Mouse (Mus musculus) heart, embryonic 16.5 days (tissue): ENCODE measurements around the gene Tas2r108. TPM values are rescaled to one million over a fixed set of nuclear protein-coding genes. Genes with fewer than 3 reads are reported as not detected.

Source experiments
- ATAC-seq: fragments of 200-750 bp; cut with Nextera tagmentation; replicated peaks from 2 replicates; pipeline ENCODE4 v1.8.0; 2017; ENCODE audit warnings: moderate number of reproducible peaks; ENCODE audit not compliant: insufficient read depth, low FRiP score; ENCODE audit errors: extremely low read depth
- H3K27ac ChIP-seq: fragments of 300-500 bp; sonication (generic); 2 replicates; pipeline ENCODE4 v1.5.1; 2014; ENCODE audit warnings: mild to moderate bottlenecking, low read length, control low read depth, moderate library complexity
- H3K27me3 ChIP-seq: fragments of 300-500 bp; sonication (generic); 2 replicates; pipeline ENCODE4 v1.6.1; 2014; ENCODE audit warnings: low read length, mixed read lengths; ENCODE audit not compliant: control insufficient read depth, insufficient read depth
- H3K36me3 ChIP-seq: fragments of 300-500 bp; sonication (generic); 2 replicates; pipeline ENCODE4 v1.6.1; 2014; ENCODE audit not compliant: control insufficient read depth, insufficient read depth
- H3K4me1 ChIP-seq: fragments of 300-500 bp; sonication (generic); 2 replicates; pipeline ENCODE4 v1.6.1; 2014; ENCODE audit warnings: low read length, mixed read lengths; ENCODE audit not compliant: control insufficient read depth, insufficient read depth
- H3K4me2 ChIP-seq: fragments of 300-500 bp; sonication (generic); 2 replicates; pipeline ENCODE4 v1.6.1; 2014; ENCODE audit warnings: low read depth, mild to moderate bottlenecking, control low read depth, low read length
- H3K4me3 ChIP-seq: fragments of 300-500 bp; sonication (generic); 2 replicates; pipeline ENCODE4 v1.5.1; 2014; ENCODE audit warnings: mild to moderate bottlenecking, control low read depth, low read length
- H3K9ac ChIP-seq: fragments of 300-500 bp; sonication (generic); 2 replicates; pipeline ENCODE4 v1.6.1; 2014; ENCODE audit warnings: low read length, control low read depth
- H3K9me3 ChIP-seq: fragments of 300-500 bp; sonication (generic); replicated peaks from 2 replicates; pipeline ENCODE4 v1.6.1; 2016; ENCODE audit warnings: low read length; ENCODE audit not compliant: control insufficient read depth
- WGBS: fragments of 180-500 bp; shearing (Covaris S2); extraction: QIAGEN DNeasy Blood & Tissue Kit; methylation state at CpG from one replicate; pipeline ENCODE4 v1.1.7; 2014; 5-methylcytosine and 5-hydroxymethylcytosine counted together
- polyA plus RNA-seq: library from polyadenylated mRNA; unstranded; fragments of >200 nt; fragmentation: Nextera tagmentation; extraction: Ambion mirVana; gene quantifications from 2 replicates; pipeline ENCODE4 v1.2.1, GENCODE M21; 2015

Tas2r108 gene
- polyA plus RNA-seq, 1 experiment from 2014 or later: not detected

- no peaks in the 10 kb centered on the region for H3K27me3 ChIP-seq
- H3K27ac ChIP-seq: no peak within 1 kb of the TSS
- no peak for ATAC-seq
- no peaks in the 10 kb centered on the region for H3K9me3 ChIP-seq
- no peak within 1 kb of the TSS for H3K4me2 ChIP-seq
- H3K4me1 ChIP-seq: no peaks in the 10 kb centered on the region
- H3K4me3 ChIP-seq: no peak within 1 kb of the TSS
- H3K9ac ChIP-seq: no peak within 1 kb of the TSS
- 0 out of 2 replicates have a peak, but pooled peaks cover 2% of the 10 kb centered on the region for H3K36me3 ChIP-seq
Observed at GRCm38 (mm10) chr6:40490933-40491332, 2.4 kb upstream of the Tas2r108 start, which contains the start of gene Tas2r137. Gene Tas2r137 (plus strand): TSS chr6:40491233.

- H3K27ac ChIP-seq: no peak within 1 kb of the TSS
- no peaks in the 10 kb centered on the region for H3K27me3 ChIP-seq
- H3K4me3 ChIP-seq: no peak within 1 kb of the TSS
- H3K9me3 ChIP-seq: no peaks in the 10 kb centered on the region
- no peaks in the 10 kb centered on the region for H3K4me1 ChIP-seq
- no peaks in the 10 kb centered on the region for H3K36me3 ChIP-seq
- H3K9ac ChIP-seq: no peak within 1 kb of the TSS
- WGBS: 67% methylated on average over 1 of the region's 1 CpGs
- H3K4me2 ChIP-seq: no peak within 1 kb of the TSS
- no peak for ATAC-seq
Observed at GRCm38 (mm10) chr6:40519408-40519807, 26.1 kb downstream of the Tas2r108 start, which contains the start of gene Prss37. Gene Prss37 (minus strand): TSS chr6:40519508.

Other genes starting within 250 kb of the Tas2r108 start
- 41.1 and 44.4 TPM in 2 replicates for gene Agk, start 168.4 kb upstream of the Tas2r108 start, polyA plus RNA-seq
- 3.9 TPM in 2 replicates for gene E330009J07Rik, start 57.4 kb upstream of the Tas2r108 start, polyA plus RNA-seq
- not detected in 2 replicates for gene Wee2, start 54.4 kb upstream of the Tas2r108 start, polyA plus RNA-seq
- 99.6 and 130 TPM in 2 replicates for gene Ssbp1, start 22.2 kb upstream of the Tas2r108 start, polyA plus RNA-seq
- not detected in 2 replicates for gene Tas2r137, start 2.3 kb upstream of the Tas2r108 start, polyA plus RNA-seq
- gene Prss37, start 26.0 kb downstream of the Tas2r108 start, polyA plus RNA-seq: not detected in 2 replicates
- not detected in 2 replicates for gene Olfr461, start 61.5 kb downstream of the Tas2r108 start, polyA plus RNA-seq
- gene Olfr460, start 76.0 kb downstream of the Tas2r108 start, polyA plus RNA-seq: not detected in 2 replicates
- 0.71 and 0.72 TPM in 2 replicates for gene Clec5a, start 92.3 kb downstream of the Tas2r108 start, polyA plus RNA-seq
- gene Tas2r138, start 119.8 kb downstream of the Tas2r108 start, polyA plus RNA-seq: not detected in 2 replicates
- gene Mgam, start 135.3 kb downstream of the Tas2r108 start, polyA plus RNA-seq: 0.10 and 1.1 TPM in 2 replicates